ENCODE assay signal across 7 mouse cellular contexts in genomic region chr5:138948031-138948980, GRCm38 (mm10). TPM values are rescaled to one million over a fixed set of nuclear protein-coding genes. Genes with fewer than 3 reads are reported as not detected.
A peak's percentile ranks its signal among the peaks of the same experiment; 100 is the strongest.
DNase-seq lines count a peak whose midpoint lies in the region; ATAC-seq and TF ChIP-seq lines count a peak whose summit lies in the region.

No protein-coding gene starts in this region.

- peak overlapping the region; percentile 54 for H3K4me2 ChIP-seq in CH12.LX (ENCODE audit: insufficient read depth, low read depth, poor library complexity, severe bottlenecking)
- peak overlapping the region; percentile 11; the same call in 1 of the 2 replicates for H3K4me2 ChIP-seq in forebrain, embryonic 16.5 days (ENCODE audit: low read length)
- no peak overlapping the region for H3K4me2 ChIP-seq in limb, embryonic 14.5 days (replicated peaks; ENCODE audit: low read depth, low read length, severe bottlenecking)
- peak overlapping the region; percentile 16; the same call in 1 of the 2 replicates for H3K4me2 ChIP-seq in stomach, embryonic 14.5 days (replicated peaks; ENCODE audit: low read depth, low read length)

- H3K4me3 ChIP-seq in CH12.LX (replicated peaks in 1 of 3; ENCODE audit: low read depth in 2 of 3, low read length in 2 of 3, poor library complexity in 1 of 3), result peak overlapping the region in 1 of 3 experiments; percentile 8
- no peak overlapping the region for H3K4me3 ChIP-seq in forebrain, embryonic 16.5 days (replicated peaks; ENCODE audit: low read length)
- no peak overlapping the region for H3K4me3 ChIP-seq in hindbrain, embryonic 10.5 days
- no peak overlapping the region for H3K4me3 ChIP-seq in limb, embryonic 14.5 days (replicated peaks; ENCODE audit: low read length)
- no peak overlapping the region for H3K4me3 ChIP-seq in stomach, embryonic 14.5 days (ENCODE audit: low read depth, low read length)

- 0 out of 2 replicates have a peak, but pooled peaks have one; percentile 6 for TF ChIP-seq EP300 in CH12.LX (IDR thresholded peaks at IDR 0.05; ENCODE audit: low read length)

- in situ Hi-C loops in CH12.LX (cut with MboI; ENCODE audit: low pct_ligation_motif_present, low pct_unique_long_range_greater_than_20kb, low sequenced_read_pairs), result no loop called here

- H3K79me2 ChIP-seq in CH12.LX (replicated peaks; ENCODE audit: control insufficient read depth, extremely low read depth, insufficient read depth, poor library complexity, severe bottlenecking), result no peaks in the 10 kb centered on the region

- TF ChIP-seq RAD21 in CH12.LX (IDR thresholded peaks at IDR 0.05; ENCODE audit: low read depth, low read length), result no peak

- no peak overlapping the region for H3K9ac ChIP-seq in CH12.LX (ENCODE audit: insufficient read depth, low read depth)
- no peak overlapping the region for H3K9ac ChIP-seq in forebrain, embryonic 16.5 days (replicated peaks; ENCODE audit: low read depth, low read length)
- H3K9ac ChIP-seq in limb, embryonic 14.5 days (ENCODE audit: low read depth, low read length, severe bottlenecking), result no peak overlapping the region
- no peak overlapping the region for H3K9ac ChIP-seq in stomach, embryonic 14.5 days (replicated peaks; ENCODE audit: low read depth, low read length)

- dilution Hi-C loops in CH12.LX (cut with MboI; ENCODE audit: extremely low pct_ligation_motif_present, extremely low pct_unique_long_range_greater_than_20kb, low sequenced_read_pairs), result no loop called here

- no peaks in the 10 kb centered on the region for H3K9me3 ChIP-seq in CH12.LX (replicated peaks; ENCODE audit: low read length)
- no peaks in the 10 kb centered on the region for H3K9me3 ChIP-seq in forebrain, embryonic 16.5 days (ENCODE audit: control insufficient read depth, low read length)
- no peaks in the 10 kb centered on the region for H3K9me3 ChIP-seq in hindbrain, embryonic 10.5 days
- H3K9me3 ChIP-seq in limb, embryonic 14.5 days (ENCODE audit: control insufficient read depth, low read length), result no peaks in the 10 kb centered on the region
- no peaks in the 10 kb centered on the region for H3K9me3 ChIP-seq in stomach, embryonic 14.5 days (ENCODE audit: control insufficient read depth, low read depth, low read length)

- no peak overlapping the region for H3K27ac ChIP-seq in CH12.LX (ENCODE audit: insufficient read depth, low read depth)
- H3K27ac ChIP-seq in forebrain, embryonic 16.5 days (ENCODE audit: low read length), result no peak overlapping the region
- peak overlapping the region; percentile 71 for H3K27ac ChIP-seq in hindbrain, embryonic 10.5 days
- no peak overlapping the region for H3K27ac ChIP-seq in limb, embryonic 14.5 days (replicated peaks; ENCODE audit: low read depth, low read length)
- H3K27ac ChIP-seq in stomach, embryonic 14.5 days (ENCODE audit: low read length), result peak overlapping the region; percentile 69; the same call in 1 of the 2 replicates

- TF ChIP-seq CTCF in CH12.LX (conservative IDR thresholded peaks at IDR 0.05 in 1 of 2, IDR thresholded peaks at IDR 0.05 in 1 of 2; ENCODE audit: low read depth in 2 of 2, low read length in 2 of 2), result no peak

- H3K4me1 ChIP-seq in CH12.LX (ENCODE audit: control insufficient read depth in 1 of 2, insufficient read depth in 2 of 2), result peaks cover 22 to 53% of the 10 kb centered on the region in 2 experiments
- H3K4me1 ChIP-seq in forebrain, embryonic 16.5 days (replicated peaks; ENCODE audit: control insufficient read depth, insufficient read depth, low read length), result peaks cover 14% of the 10 kb centered on the region
- peaks cover 28% of the 10 kb centered on the region for H3K4me1 ChIP-seq in hindbrain, embryonic 10.5 days (replicated peaks)
- H3K4me1 ChIP-seq in limb, embryonic 14.5 days (ENCODE audit: control insufficient read depth, insufficient read depth, low read length), result peaks cover 15% of the 10 kb centered on the region
- H3K4me1 ChIP-seq in stomach, embryonic 14.5 days (ENCODE audit: control insufficient read depth, insufficient read depth, low read length), result peaks cover 34% of the 10 kb centered on the region

- peak; percentile 33 for DNase-seq in 3134 (ENCODE audit: extremely low read depth, insufficient read length, low spot score)
- DNase-seq in CH12.LX (ENCODE audit: extremely low read depth), result peak; percentile 49
- DNase-seq in hindbrain, embryonic 10.5 days (ENCODE audit: low spot score), result no peak
- DNase-seq in limb, embryonic 14.5 days (ENCODE audit: low spot score), result peak; percentile 61
- DNase-seq in frontal cortex, adult 2 months (ENCODE audit: extremely low spot score in 1 of 2, low spot score in 1 of 2), result no peak

- ATAC-seq in forebrain, embryonic 16.5 days, result peak; percentile 66
- ATAC-seq in limb, embryonic 14.5 days (ENCODE audit: low FRiP score, low read depth), result peak; percentile 66
- peak; percentile 26; the same call in 1 of the 2 replicates for ATAC-seq in stomach, embryonic 14.5 days (ENCODE audit: insufficient number of reproducible peaks, insufficient read depth, low FRiP score, low read depth)

- WGBS in forebrain, embryonic 16.5 days, result 22% methylated on average over 12 of the region's 13 CpGs
- WGBS in hindbrain, embryonic 10.5 days, result 47% methylated on average over 13 of the region's 13 CpGs
- WGBS in limb, embryonic 14.5 days, result 38% methylated on average over 13 of the region's 13 CpGs
- WGBS in stomach, embryonic 14.5 days, result 27% methylated on average over 13 of the region's 13 CpGs

- no peaks in the 10 kb centered on the region for H3K27me3 ChIP-seq in CH12.LX (replicated peaks)
- H3K27me3 ChIP-seq in forebrain, embryonic 16.5 days (replicated peaks; ENCODE audit: control insufficient read depth, insufficient read depth, low read length), result no peaks in the 10 kb centered on the region
- H3K27me3 ChIP-seq in hindbrain, embryonic 10.5 days (ENCODE audit: insufficient read depth, poor library complexity, severe bottlenecking), result no peaks in the 10 kb centered on the region; the same call in 1 of the 2 replicates
- no peaks in the 10 kb centered on the region for H3K27me3 ChIP-seq in limb, embryonic 14.5 days (ENCODE audit: control insufficient read depth, insufficient read depth, low read length)
- H3K27me3 ChIP-seq in stomach, embryonic 14.5 days (ENCODE audit: control insufficient read depth, insufficient read depth, low read length), result no peaks in the 10 kb centered on the region

- TF ChIP-seq POLR2A in CH12.LX (IDR thresholded peaks at IDR 0.05; ENCODE audit: low read depth, low read length), result no peak
- no peak for TF ChIP-seq POLR2A in limb, embryonic 14.5 days (IDR thresholded peaks at IDR 0.05; ENCODE audit: borderline replicate concordance, extremely low read depth, insufficient read depth, insufficient read length)

- no peaks in the 10 kb centered on the region for H3K36me3 ChIP-seq in CH12.LX (replicated peaks in 1 of 2; ENCODE audit: control insufficient read depth in 1 of 2, insufficient read depth in 1 of 2, low read length in 1 of 2)
- H3K36me3 ChIP-seq in forebrain, embryonic 16.5 days (ENCODE audit: control insufficient read depth, insufficient read depth), result no peaks in the 10 kb centered on the region
- H3K36me3 ChIP-seq in hindbrain, embryonic 10.5 days, result no peaks in the 10 kb centered on the region
- no peaks in the 10 kb centered on the region for H3K36me3 ChIP-seq in limb, embryonic 14.5 days (ENCODE audit: control insufficient read depth, insufficient read depth, low read length)
- H3K36me3 ChIP-seq in stomach, embryonic 14.5 days (ENCODE audit: control insufficient read depth, insufficient read depth, low read length), result no peaks in the 10 kb centered on the region

TF ChIP-seq in CH12.LX, 34 proteins besides CTCF, POLR2A, EP300 and RAD21:
- TF ChIP-seq NRF1 (IDR thresholded peaks at IDR 0.05; ENCODE audit: low read depth, low read length), result no peak
- no peak for TF ChIP-seq ZC3H11A (IDR thresholded peaks at IDR 0.05; ENCODE audit: low read depth, low read length)
- peak; percentile 87 for TF ChIP-seq MAZ (IDR thresholded peaks at IDR 0.05; ENCODE audit: low read depth, low read length)
- TF ChIP-seq RCOR1 (conservative IDR thresholded peaks at IDR 0.05; ENCODE audit: low read depth, low read length), result no peak
- TF ChIP-seq ETS1 (conservative IDR thresholded peaks at IDR 0.05; ENCODE audit: low read depth, low read length), result peak; percentile 83
- TF ChIP-seq MAFK (IDR thresholded peaks at IDR 0.05; ENCODE audit: insufficient replicate concordance, low read length), result no peak
- no peak for TF ChIP-seq USF1 (IDR thresholded peaks at IDR 0.05; ENCODE audit: low read depth, low read length)
- TF ChIP-seq PAX5 (IDR thresholded peaks at IDR 0.05; ENCODE audit: low read length), result no peak
- no peak for TF ChIP-seq MEF2A (IDR thresholded peaks at IDR 0.05; ENCODE audit: borderline replicate concordance, low read depth, low read length)
- peak; percentile 51 for TF ChIP-seq BHLHE40 (IDR thresholded peaks at IDR 0.05; ENCODE audit: low read depth, low read length)
- no peak for TF ChIP-seq E2F4 (IDR thresholded peaks at IDR 0.05; ENCODE audit: insufficient replicate concordance, low read depth, low read length)
- TF ChIP-seq TCF12 (IDR thresholded peaks at IDR 0.05; ENCODE audit: low read depth, low read length), result peak; percentile 41; the same call in 1 of the 2 replicates
- TF ChIP-seq POLR2AphosphoS2 (IDR thresholded peaks at IDR 0.05; ENCODE audit: low read depth, low read length), result no peak
- TF ChIP-seq MAX (IDR thresholded peaks at IDR 0.05; ENCODE audit: low read length), result no peak
- TF ChIP-seq NELFE (IDR thresholded peaks at IDR 0.05; ENCODE audit: low read depth, low read length), result no peak
- peak; percentile 37; the same call in 1 of the 2 replicates for TF ChIP-seq MXI1 (IDR thresholded peaks at IDR 0.05; ENCODE audit: low read depth, low read length)

RNA-seq across cellular contexts. Expression of gene Pdgfa, which starts 48.9 kb away (rescaled TPM):
- total RNA-seq in CH12.LX (2012; rRNA removed), result 20.3 and 26.5 TPM in 2 replicates
- 24.4 and 30.7 TPM in 2 replicates for total RNA-seq in CH12.LX (2014; rRNA removed)
- 22.2 and 27.5 TPM in 2 replicates for polyA plus RNA-seq in CH12.LX (2012; ENCODE audit: insufficient read length, low read depth)
- polyA plus RNA-seq in forebrain, embryonic 16.5 days (2015; fragmentation: Nextera tagmentation; extraction: Ambion mirVana), result 15.5 and 19.1 TPM in 2 replicates
- 10.4 and 12.8 TPM in 2 replicates for polyA plus RNA-seq in hindbrain, embryonic 10.5 days (2016; fragmentation: Nextera tagmentation; extraction: Ambion mirVana)
- 27.8 and 34.0 TPM in 2 replicates for polyA plus RNA-seq in limb, embryonic 14.5 days (2012; rRNA removed)
- polyA plus RNA-seq in limb, embryonic 14.5 days (2014; fragmentation: Nextera tagmentation; extraction: Ambion mirVana), result 73.4 and 83.4 TPM in 2 replicates
- 61.2 and 66.6 TPM in 2 replicates for polyA plus RNA-seq in stomach, embryonic 14.5 days (2014; fragmentation: Nextera tagmentation; extraction: Ambion mirVana)
- polyA plus RNA-seq in frontal cortex, adult 2 months (2012; rRNA removed), result 34.6 and 43.0 TPM in 2 replicates

Comparison
In these comparisons a context has a peak if more than half of its experiments do, and no peak if none do; other contexts are left out.
1. DNase-seq: peak in 3134 (single experiment), CH12.LX (single experiment) and limb, embryonic 14.5 days (single experiment); none in hindbrain, embryonic 10.5 days (single experiment) and frontal cortex, adult 2 months (0 of 2).
2. H3K27ac ChIP-seq: peak in hindbrain, embryonic 10.5 days (single experiment) and stomach, embryonic 14.5 days (single experiment); none in CH12.LX (single experiment), forebrain, embryonic 16.5 days (single experiment) and limb, embryonic 14.5 days (single experiment).
3. Peak in every context shown above with its lines, with median percentiles within 50 percentile points of each other: ATAC-seq.